Mouse (Mus musculus): ENCODE data around the gene P2ry6.

DNA sequence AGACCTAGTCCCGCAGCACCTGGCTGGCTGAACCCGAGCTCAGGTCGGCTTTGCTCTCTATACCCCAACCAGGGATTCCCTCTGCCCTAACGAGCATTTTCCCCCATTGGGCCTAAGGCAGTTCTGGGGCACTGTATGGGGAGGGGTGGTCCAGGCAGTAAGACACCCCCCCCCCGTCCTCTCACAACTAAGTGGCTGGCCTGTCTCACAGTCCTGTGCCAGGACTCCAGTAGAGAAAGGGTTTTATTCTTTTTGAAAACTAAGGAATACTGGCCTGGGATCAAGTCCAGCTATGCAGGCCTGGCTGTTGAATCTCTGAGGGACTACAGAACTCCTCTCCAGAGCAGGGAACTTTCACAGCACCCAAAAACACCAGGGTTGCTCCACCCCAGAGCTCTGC is 59.2 kb downstream of the P2ry6 start:
- no peak for TF ChIP-seq CTCF (IDR thresholded peaks at IDR 0.05; ENCODE audit: extremely low read depth, insufficient read depth, low read length)
- no peak for TF ChIP-seq POLR2A (IDR thresholded peaks at IDR 0.05; ENCODE audit: extremely low read depth, insufficient read depth, low read length)
